Mouse (Mus musculus) MEL (cell line): ENCODE results near the gene Rhot2. TPM values are rescaled to one million over a fixed set of nuclear protein-coding genes. Genes with fewer than 3 reads are reported as not detected.

ENCODE experiments used
- DNase-seq: peaks from one replicate; pipeline ENCODE4 v3.0.0; 2011; ENCODE audit warnings: low read depth, low spot score
- H3K27ac ChIP-seq: 2 replicates; pipeline ENCODE4 v1.5.1; 2012; ENCODE audit warnings: low read depth, mild to moderate bottlenecking, control low read depth, low read length, moderate library complexity; ENCODE audit not compliant: control insufficient read depth
- H3K27me3 ChIP-seq, 2 experiments: fragments of 150-350 bp in 1 of 2; sonication (generic) in 1 of 2; 2 replicates each; pipeline ENCODE4 v1.6.1; 2012; ENCODE audit warnings: low read length in 2 of 2, mild to moderate bottlenecking in 2 of 2, improper control_type of control experiment in 1 of 2, moderate library complexity in 1 of 2; ENCODE audit not compliant: insufficient read depth in 2 of 2, control insufficient read depth in 1 of 2
- H3K36me3 ChIP-seq, 2 experiments: 2 replicates each; pipeline ENCODE4 v1.6.1; 2012 to 2014; ENCODE audit warnings: low read length in 2 of 2, improper control_type of control experiment in 1 of 2, inconsistent platforms in 1 of 2, mild to moderate bottlenecking in 1 of 2; ENCODE audit not compliant: insufficient read depth in 2 of 2, control insufficient read depth in 1 of 2
- H3K4me1 ChIP-seq, 2 experiments: fragments of 150-350 bp in 1 of 2; sonication (generic) in 1 of 2; 2 replicates each; pipeline ENCODE4 v1.6.1; 2012; ENCODE audit warnings: low read length in 2 of 2, improper control_type of control experiment in 1 of 2, mild to moderate bottlenecking in 1 of 2; ENCODE audit not compliant: insufficient read depth in 2 of 2, control insufficient read depth in 1 of 2
- H3K4me3 ChIP-seq, 2 experiments: fragments of 150-350 bp in 1 of 2; sonication (generic) in 1 of 2; 2 replicates each; pipeline ENCODE4 v1.5.1; 2012; ENCODE audit warnings: low read depth in 2 of 2, low read length in 2 of 2, mild to moderate bottlenecking in 2 of 2, moderate library complexity in 2 of 2, control low read depth in 1 of 2, improper control_type of control experiment in 1 of 2; ENCODE audit not compliant: control insufficient read depth in 1 of 2, insufficient read depth in 1 of 2
- H3K79me2 ChIP-seq: 2 replicates; pipeline ENCODE4 v1.6.1; 2012; ENCODE audit warnings: mild to moderate bottlenecking, low read length, moderate library complexity; ENCODE audit not compliant: control insufficient read depth, poor library complexity, insufficient read depth
- H3K9ac ChIP-seq: 2 replicates; pipeline ENCODE4 v1.6.1; 2012; ENCODE audit warnings: low read depth, mild to moderate bottlenecking, control low read depth, low read length, moderate library complexity; ENCODE audit not compliant: control insufficient read depth, poor library complexity, severe bottlenecking
- H3K9me3 ChIP-seq: fragments of 150-350 bp; sonication (generic); replicated peaks from 2 replicates; pipeline ENCODE4 v1.6.1; 2012; ENCODE audit warnings: mild to moderate bottlenecking, low read length, improper control_type of control experiment, moderate library complexity; ENCODE audit not compliant: insufficient read depth
- BHLHE40 ChIP-seq: IDR thresholded peaks from 2 replicates; pipeline ENCODE4 v1.6.1; 2012; ENCODE audit warnings: low read depth, mild to moderate bottlenecking, inconsistent platforms, low read length, improper control_type of control experiment, borderline replicate concordance
- E2F4 ChIP-seq: IDR thresholded peaks from 2 replicates; pipeline ENCODE4 v1.6.1; 2011; ENCODE audit warnings: low read depth, low read length, improper control_type of control experiment, borderline replicate concordance
- ELF1 ChIP-seq: IDR thresholded peaks from 2 replicates; pipeline ENCODE4 v1.6.1; 2014; ENCODE audit warnings: low read depth, mild to moderate bottlenecking, inconsistent platforms, low read length, improper control_type of control experiment, moderate library complexity
- ETS1 ChIP-seq: IDR thresholded peaks from 2 replicates; pipeline ENCODE4 v1.6.1; 2012; ENCODE audit warnings: low read depth, mild to moderate bottlenecking, inconsistent platforms, low read length, improper control_type of control experiment, moderate library complexity
- GATA1 ChIP-seq: IDR thresholded peaks from 2 replicates; pipeline ENCODE4 v1.6.1; 2011; ENCODE audit warnings: low read depth, low read length, improper control_type of control experiment
- HCFC1 ChIP-seq: IDR thresholded peaks from 2 replicates; pipeline ENCODE4 v1.6.1; 2012; ENCODE audit warnings: low read depth, mild to moderate bottlenecking, inconsistent platforms, low read length, improper control_type of control experiment, moderate library complexity
- JUND ChIP-seq: IDR thresholded peaks from 2 replicates; pipeline ENCODE4 v1.6.1; 2011; ENCODE audit warnings: low read depth, mild to moderate bottlenecking, improper control_type of control experiment, low read length
- MAFK ChIP-seq: IDR thresholded peaks from 2 replicates; pipeline ENCODE4 v1.6.1; 2011; ENCODE audit warnings: low read depth, mild to moderate bottlenecking, low read length, improper control_type of control experiment, borderline replicate concordance
- MAX ChIP-seq: IDR thresholded peaks from 2 replicates; pipeline ENCODE4 v1.6.1; 2011; ENCODE audit warnings: low read length, improper control_type of control experiment
- MAZ ChIP-seq: IDR thresholded peaks from 2 replicates; pipeline ENCODE4 v1.6.1; 2012; ENCODE audit warnings: low read depth, mild to moderate bottlenecking, inconsistent platforms, low read length, improper control_type of control experiment
- MEF2A ChIP-seq: IDR thresholded peaks from 2 replicates; pipeline ENCODE4 v1.6.1; 2014; ENCODE audit warnings: low read depth, mild to moderate bottlenecking, inconsistent platforms, low read length, improper control_type of control experiment; ENCODE audit not compliant: poor library complexity, insufficient replicate concordance, severe bottlenecking; ENCODE audit errors: extremely low read depth
- MXI1 ChIP-seq: IDR thresholded peaks from 2 replicates; pipeline ENCODE4 v1.6.1; 2011; ENCODE audit warnings: mild to moderate bottlenecking, low read depth, low read length, improper control_type of control experiment
- MYB ChIP-seq: IDR thresholded peaks from 2 replicates; pipeline ENCODE4 v1.6.1; 2011; ENCODE audit warnings: mild to moderate bottlenecking, low read depth, low read length, improper control_type of control experiment
- NELFE ChIP-seq: IDR thresholded peaks from 2 replicates; pipeline ENCODE4 v1.6.1; 2011; ENCODE audit warnings: low read depth, low read length, improper control_type of control experiment
- NRF1 ChIP-seq: IDR thresholded peaks from 2 replicates; pipeline ENCODE4 v1.6.1; 2014; ENCODE audit warnings: low read depth, mild to moderate bottlenecking, inconsistent platforms, low read length, improper control_type of control experiment, moderate library complexity; ENCODE audit not compliant: poor library complexity, insufficient read depth, severe bottlenecking
- POLR2A ChIP-seq, 2 experiments: IDR thresholded peaks; 2 replicates each; pipeline ENCODE4 v1.6.1; 2011 to 2012; ENCODE audit warnings: low read length in 2 of 2, mild to moderate bottlenecking in 2 of 2, control low read depth in 1 of 2, improper control_type of control experiment in 1 of 2, low read depth in 1 of 2, moderate library complexity in 1 of 2; ENCODE audit not compliant: control insufficient read depth in 1 of 2, insufficient read depth in 1 of 2, poor library complexity in 1 of 2
- POLR2AphosphoS2 ChIP-seq: IDR thresholded peaks from 2 replicates; pipeline ENCODE4 v1.6.1; 2011; ENCODE audit warnings: low read length, improper control_type of control experiment
- RAD21 ChIP-seq: IDR thresholded peaks from 2 replicates; pipeline ENCODE4 v1.6.1; 2011; ENCODE audit warnings: mild to moderate bottlenecking, low read depth, low read length, improper control_type of control experiment
- RCOR1 ChIP-seq: IDR thresholded peaks from 2 replicates; pipeline ENCODE4 v1.6.1; 2012; ENCODE audit warnings: low read depth, mild to moderate bottlenecking, inconsistent platforms, low read length, improper control_type of control experiment
- TBP ChIP-seq: IDR thresholded peaks from 2 replicates; pipeline ENCODE4 v1.8.0; 2011; ENCODE audit warnings: low read depth, low read length, improper control_type of control experiment
- TCF12 ChIP-seq: IDR thresholded peaks from 2 replicates; pipeline ENCODE4 v1.6.1; 2014; ENCODE audit warnings: low read depth, mild to moderate bottlenecking, inconsistent platforms, low read length, improper control_type of control experiment, moderate library complexity
- USF1 ChIP-seq: IDR thresholded peaks from 2 replicates; pipeline ENCODE4 v1.6.1; 2014; ENCODE audit warnings: low read depth, mild to moderate bottlenecking, inconsistent platforms, low read length, improper control_type of control experiment, moderate library complexity
- USF2 ChIP-seq, 2 experiments: IDR thresholded peaks; 2 replicates each; pipeline ENCODE4 v1.6.1; 2011 to 2012; ENCODE audit warnings: improper control_type of control experiment in 2 of 2, low read length in 2 of 2, borderline replicate concordance in 1 of 2, inconsistent platforms in 1 of 2, low read depth in 1 of 2, mild to moderate bottlenecking in 1 of 2; ENCODE audit not compliant: insufficient read depth in 1 of 2
- ZC3H11A ChIP-seq: IDR thresholded peaks from 2 replicates; pipeline ENCODE4 v1.6.1; 2012; ENCODE audit warnings: low read depth, mild to moderate bottlenecking, inconsistent platforms, low read length, improper control_type of control experiment
- ZMIZ1 ChIP-seq: IDR thresholded peaks from 2 replicates; pipeline ENCODE4 v1.6.1; 2012; ENCODE audit warnings: low read depth, mild to moderate bottlenecking, inconsistent platforms, low read length, improper control_type of control experiment, moderate library complexity
- ZNF384 ChIP-seq: IDR thresholded peaks from 2 replicates; pipeline ENCODE4 v1.6.1; 2012; ENCODE audit warnings: low read depth, mild to moderate bottlenecking, inconsistent platforms, low read length, improper control_type of control experiment
- polyA plus RNA-seq, 2 experiments: library from polyadenylated mRNA; stranded (reverse) in 1 of 2; unstranded in 1 of 2; fragments of >175 nt in 1 of 2; fragments of >200 nt in 1 of 2; gene quantifications; 2 replicates each; pipeline versions ENCODE4 v1.2.1 to v1.2.4; 2012; ENCODE audit warnings: low replicate concordance in 2 of 2, low read depth in 1 of 2; ENCODE audit not compliant: insufficient read length in 2 of 2, insufficient read depth in 1 of 2, missing spikeins in 1 of 2
- total RNA-seq: library from RNA; depleted of rRNA; stranded (reverse); fragments of 300-350 nt; gene quantifications from 2 replicates; pipeline ENCODE4 v1.2.3, GENCODE M21; 2012

The Rhot2 gene
- total and polyA plus RNA-seq, 3 experiments = 29.1 to 54.5 TPM; not detected in 1

DNA sequence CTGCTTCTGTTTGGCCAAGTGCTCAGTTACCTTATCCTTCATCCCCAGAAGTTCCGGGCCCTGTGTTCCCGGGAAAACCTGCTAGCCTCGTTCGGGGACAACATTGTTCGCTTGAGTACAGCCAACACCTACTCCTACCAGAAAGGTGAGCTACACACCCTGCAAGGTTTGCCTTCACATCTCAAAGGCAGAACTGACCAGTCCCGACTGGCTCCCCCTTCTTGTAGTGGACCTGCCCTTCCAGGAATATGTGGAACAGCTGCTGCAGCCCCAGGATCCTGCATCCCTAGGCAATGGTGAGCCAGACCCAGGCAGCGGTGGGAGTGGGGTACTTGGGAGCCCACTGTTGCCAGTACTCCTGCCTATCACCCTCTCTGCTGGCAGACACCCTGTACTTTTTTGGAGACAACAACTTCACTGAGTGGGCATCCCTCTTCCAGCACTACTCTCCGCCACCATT is 15.1 kb downstream of the Rhot2 start:
- no peak for DNase-seq
- Histone ChIP-seq H3K27me3 (no peaks in the 10 kb centered on the region), H3K27ac (peak overlapping the region; percentile 72), H3K36me3 (peaks cover 0 to 13% of the 10 kb centered on the region in 2 experiments; a peak in 2 of 4 replicates), H3K9ac (peak overlapping the region; percentile 83), H3K9me3 (no peaks in the 10 kb centered on the region), H3K4me3 (peak overlapping the region; percentile 81 to 89), H3K4me1 (peaks cover 2 to 46% of the 10 kb centered on the region in 2 experiments; a peak in 3 of 4 replicates), H3K79me2 (peaks cover 66% of the 10 kb centered on the region)
- TF ChIP-seq BHLHE40 (no peak), ZC3H11A (no peak), POLR2AphosphoS2 (peak; percentile 12; the same call in 1 of the 2 replicates), NELFE (no peak), MYB (no peak), TCF12 (no peak), E2F4 (no peak), MAFK (no peak)

DNA sequence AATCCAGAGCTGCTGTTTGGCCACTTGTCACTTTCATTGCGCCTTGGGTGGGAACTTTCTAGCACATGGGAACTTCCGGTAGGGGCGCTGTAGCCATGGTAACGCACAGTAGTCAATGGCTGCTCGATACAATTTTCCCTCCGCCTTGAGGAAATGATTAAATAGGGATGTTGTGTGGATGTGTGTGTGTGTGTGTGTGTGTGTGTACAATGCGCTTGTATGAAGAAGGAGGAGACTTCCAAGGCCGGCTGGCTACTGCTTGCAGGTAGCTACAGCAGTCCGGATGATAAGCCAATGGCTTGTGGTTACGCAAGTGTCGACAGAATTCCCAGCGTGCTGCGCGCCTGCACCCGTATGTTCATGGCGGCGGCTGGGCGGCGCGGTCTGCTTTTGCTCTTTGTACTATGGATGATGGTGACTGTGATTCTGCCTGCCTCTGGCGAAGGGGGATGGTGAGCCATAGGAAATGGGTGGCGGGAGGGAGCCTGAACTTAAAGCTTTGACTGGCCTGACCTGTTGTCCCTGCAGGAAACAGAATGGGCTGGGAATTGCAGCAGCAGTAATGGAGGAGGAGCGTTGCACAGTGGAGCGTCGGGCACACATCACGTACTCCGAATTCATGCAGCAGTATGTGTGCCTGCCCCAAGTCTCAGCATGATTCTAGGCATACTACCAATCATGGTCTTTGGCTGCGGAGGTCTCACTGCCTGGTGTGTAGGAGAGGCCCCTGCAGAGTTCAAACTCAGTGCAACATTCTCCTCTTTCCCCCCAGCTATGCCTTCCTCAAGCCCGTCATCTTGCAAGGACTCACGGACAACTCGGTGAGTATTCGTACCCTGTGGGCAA is 15.7 kb downstream of the Rhot2 start, which contains the start of gene Jmjd8:
TSS of gene Jmjd8 (plus strand) at position 156 of the 846 bp plus-strand sequence.
- Histone ChIP-seq H3K4me3 (peak within 1 kb of the TSS; percentile 81 to 89), H3K9me3 (no peaks in the 10 kb centered on the region), H3K27me3 (no peaks in the 10 kb centered on the region), H3K36me3 (peaks cover 0 to 13% of the 10 kb centered on the region in 2 experiments; a peak in 2 of 4 replicates), H3K27ac (peak within 1 kb of the TSS; percentile 72), H3K79me2 (peaks cover 66% of the 10 kb centered on the region), H3K4me1 (peaks cover 2 to 41% of the 10 kb centered on the region in 2 experiments; a peak in 3 of 4 replicates), H3K9ac (peak within 1 kb of the TSS; percentile 83)
- DNase-seq = peak; percentile 91
- TF ChIP-seq HCFC1 = peak; percentile 84
- no peak for TF ChIP-seq MAFK
- no peak for TF ChIP-seq RAD21
- 0 out of 2 replicates have a peak, but pooled peaks have one; percentile 36 for TF ChIP-seq USF1
- TF ChIP-seq JUND = no peak
- peak; percentile 86 for TF ChIP-seq MXI1
- TF ChIP-seq ZNF384 = no peak
- TF ChIP-seq MEF2A = no peak
- peak; percentile 46; the same call in 1 of the 2 replicates for TF ChIP-seq NRF1
- no peak; the same call in 1 of the 2 replicates for TF ChIP-seq RCOR1
- TF ChIP-seq ELF1 = peak; percentile 71
- no peak for TF ChIP-seq USF2 (IDR thresholded peaks at IDR 0.05; ENCODE audit: borderline replicate concordance in 1 of 2, insufficient read depth in 1 of 2, low read depth in 1 of 2, low read length in 2 of 2)
- peak; percentile 63; the same call in 1 of the 2 replicates for TF ChIP-seq E2F4
- peak; percentile 64 for TF ChIP-seq TBP
- TF ChIP-seq GATA1 = no peak; the same call in 1 of the 2 replicates
- no peak for TF ChIP-seq ZC3H11A
- TF ChIP-seq MAZ = 0 out of 2 replicates have a peak, but pooled peaks have one; percentile 38
- TF ChIP-seq ZMIZ1 = peak; percentile 90
- peak; percentile 59 for TF ChIP-seq POLR2AphosphoS2
- no peak for TF ChIP-seq BHLHE40
- TF ChIP-seq POLR2A (IDR thresholded peaks at IDR 0.05; ENCODE audit: control insufficient read depth in 1 of 2, insufficient read depth in 1 of 2, low read depth in 1 of 2, low read length in 2 of 2, poor library complexity in 1 of 2) = peak; percentile 83 to 84; a peak in 2 of 4 replicates
- TF ChIP-seq ETS1 = 0 out of 2 replicates have a peak, but pooled peaks have one; percentile 42
- TF ChIP-seq MYB = no peak
- TF ChIP-seq TCF12 = peak; percentile 68
- TF ChIP-seq MAX = peak; percentile 79
